Mouse (Mus musculus): ENCODE measurements at regions not wholly inside any gene's neighbourhood (a gene's known extent, or its start where the extent isn't known, plus 50 kb on each side); places are given as distances from the start of the nearest gene placed in this dataset.

GRCm38 (mm10) chr17:29769143-29769542, 52.3 kb upstream of the Ccdc167 start:
- TF ChIP-seq POLR2A (IDR thresholded peaks at IDR 0.05; ENCODE audit: insufficient read depth, low read depth, low read length): no peak
- TF ChIP-seq CTCF (IDR thresholded peaks at IDR 0.05; ENCODE audit: insufficient read depth, low read depth, low read length): no peak
